Mouse (Mus musculus) cerebellum, postnatal 14 days (tissue): ENCODE results near the gene Art3.

Experiments used
- DNase-seq, 2 experiments: peaks; one replicate each; pipeline ENCODE4 v3.0.0; 2021; ENCODE audit warnings: mixed read lengths in 2 of 2

Gene Art3

DNA sequence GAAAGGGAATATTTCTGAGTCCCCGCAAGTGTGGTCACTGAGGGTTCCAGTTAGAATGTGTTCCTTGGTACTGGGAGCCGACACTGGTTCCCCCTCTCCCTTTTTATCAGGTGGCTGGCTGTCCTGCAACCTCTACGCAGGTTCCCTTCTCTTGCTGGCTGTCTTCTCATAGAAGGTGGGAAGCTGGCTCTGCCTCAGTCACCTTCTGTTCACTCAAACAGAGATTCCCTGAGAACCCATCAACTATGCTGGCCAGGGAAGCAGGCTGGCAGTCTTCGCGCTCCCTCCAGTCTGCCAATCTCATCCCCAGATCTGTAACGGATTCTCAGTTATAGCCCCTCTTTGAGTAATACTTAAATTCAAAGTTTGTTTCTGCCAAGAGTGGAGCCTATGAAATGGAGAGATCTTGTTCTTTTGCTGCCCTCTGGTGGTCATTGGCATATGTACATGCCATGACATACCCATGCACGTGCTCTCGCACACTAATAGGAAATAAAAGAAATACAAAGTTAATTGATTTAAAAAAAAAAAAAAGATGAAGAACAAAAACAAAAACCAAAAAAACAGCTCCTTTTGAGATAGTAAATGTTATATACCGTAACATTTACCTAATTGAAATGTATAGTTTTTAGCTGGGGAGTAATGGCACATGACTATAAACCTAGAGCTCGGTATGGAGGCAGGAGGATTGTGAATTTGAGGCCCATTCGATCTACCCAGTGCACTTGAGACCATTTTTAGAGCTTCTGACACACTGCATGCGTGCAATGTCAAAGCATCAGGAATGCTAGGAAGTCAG is 50.1 kb downstream of the Art3 start:
- DNase-seq: peak; percentile 87 to 90

DNA sequence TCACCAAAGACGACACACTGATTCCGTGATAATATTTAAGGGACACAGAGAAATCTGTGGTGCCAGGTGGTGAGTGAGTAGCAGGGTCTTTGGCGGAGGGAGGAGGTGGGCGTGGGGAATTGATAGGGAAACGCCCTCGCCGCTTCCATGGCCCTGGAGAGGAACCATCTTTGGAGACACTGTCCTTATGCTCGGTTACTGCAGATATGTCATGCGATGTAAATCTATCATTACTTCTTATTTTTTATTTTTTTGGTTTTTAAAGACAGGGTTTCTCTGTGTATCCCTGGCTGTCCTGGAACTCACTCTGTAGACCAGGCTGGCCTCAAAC is 50.7 kb downstream of the Art3 start:
- DNase-seq: no peak

GRCm38 (mm10) chr5:92383747-92384146 is 52.1 kb downstream of the Art3 start:
- DNase-seq: no peak

- DNase-seq: peak; percentile 16 to 44
Measured at GRCm38 (mm10) chr5:92384855-92385254, 53.2 kb downstream of the Art3 start.

DNA sequence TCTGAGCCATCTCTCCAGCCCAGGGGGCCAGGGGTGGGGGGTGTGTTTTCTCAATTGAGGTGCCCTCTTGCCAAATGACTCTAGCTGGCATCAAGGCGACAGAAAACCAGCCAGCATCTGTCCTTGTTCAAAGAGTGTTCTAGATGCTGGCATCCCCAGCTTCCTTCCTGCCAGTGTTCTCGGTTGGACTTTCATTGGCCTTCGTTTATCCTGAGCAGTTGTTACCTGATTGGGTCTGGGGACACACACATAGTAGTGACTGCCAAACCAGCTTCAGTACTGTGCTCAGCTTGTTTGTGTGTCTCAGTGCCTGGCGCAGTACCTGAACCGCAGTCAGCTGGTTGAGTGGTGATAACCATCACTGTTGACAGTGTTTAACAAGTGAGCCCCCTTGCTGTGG is 54.5 kb downstream of the Art3 start:
- no peak for DNase-seq

DNA sequence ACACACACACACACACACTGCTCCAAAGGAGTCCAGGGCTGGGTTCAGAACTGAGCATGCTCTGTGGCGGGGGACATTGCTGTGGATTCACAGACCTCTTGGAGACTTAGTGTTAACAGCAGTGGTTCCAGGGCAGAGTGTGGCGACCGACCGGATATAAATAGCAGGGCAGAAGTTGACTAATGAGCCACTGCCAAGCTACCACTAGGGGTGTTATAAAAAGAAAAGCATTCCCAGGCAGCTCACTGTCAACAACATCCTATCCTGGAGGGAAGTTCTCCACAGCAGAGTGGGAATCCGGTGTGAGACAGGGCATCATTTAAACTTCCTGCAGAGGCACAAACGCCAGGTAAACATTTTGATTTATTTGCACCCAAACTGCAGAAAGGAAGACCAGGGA is 55.0 kb downstream of the Art3 start:
- DNase-seq: no peak

DNA sequence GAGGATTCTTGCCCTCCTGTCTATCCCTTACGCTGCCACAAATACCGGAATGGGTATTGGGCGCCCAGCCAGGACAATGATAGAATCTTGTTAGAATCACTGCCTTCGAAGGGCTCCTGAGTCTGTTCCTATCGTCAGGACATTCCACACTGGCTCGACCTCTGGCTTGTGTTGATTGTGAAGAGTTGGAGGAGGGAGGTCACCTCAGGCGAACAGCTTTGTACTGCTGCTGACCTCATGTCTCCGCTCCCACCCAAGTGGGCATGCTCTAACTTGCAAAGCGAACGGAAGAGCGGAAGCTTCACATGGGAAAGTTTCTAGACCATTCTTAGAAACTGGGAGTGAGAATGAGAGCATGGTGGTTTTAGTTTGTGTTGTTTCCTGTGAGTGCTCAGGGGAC is 55.8 kb downstream of the Art3 start:
- peak; percentile 15 to 43 for DNase-seq

- no peak for DNase-seq
Measured at GRCm38 (mm10) chr5:92389977-92390376, 58.4 kb downstream of the Art3 start.

DNA sequence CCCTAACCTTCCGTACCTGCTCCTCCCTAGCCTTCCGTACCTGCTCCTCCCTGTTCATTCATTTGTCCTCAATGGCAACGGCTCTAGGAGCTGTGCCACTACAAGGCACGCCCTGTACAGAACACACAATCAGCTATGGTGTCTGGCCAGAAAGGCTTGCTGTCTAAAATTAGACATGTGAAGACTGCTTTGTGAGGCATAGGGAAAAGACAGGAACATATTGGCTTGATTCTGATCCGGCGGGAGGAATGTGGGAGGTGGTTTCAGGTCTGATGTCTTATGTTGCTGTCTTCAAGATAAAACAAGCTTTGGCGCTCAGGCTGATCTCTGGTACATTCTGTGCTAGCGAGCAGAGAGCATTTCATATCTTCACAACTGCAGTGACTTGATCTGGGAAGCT is 59.0 kb downstream of the Art3 start:
- DNase-seq: no peak

- no peak for DNase-seq
Measured at GRCm38 (mm10) chr5:92392542-92392941, 60.9 kb downstream of the Art3 start.

DNA sequence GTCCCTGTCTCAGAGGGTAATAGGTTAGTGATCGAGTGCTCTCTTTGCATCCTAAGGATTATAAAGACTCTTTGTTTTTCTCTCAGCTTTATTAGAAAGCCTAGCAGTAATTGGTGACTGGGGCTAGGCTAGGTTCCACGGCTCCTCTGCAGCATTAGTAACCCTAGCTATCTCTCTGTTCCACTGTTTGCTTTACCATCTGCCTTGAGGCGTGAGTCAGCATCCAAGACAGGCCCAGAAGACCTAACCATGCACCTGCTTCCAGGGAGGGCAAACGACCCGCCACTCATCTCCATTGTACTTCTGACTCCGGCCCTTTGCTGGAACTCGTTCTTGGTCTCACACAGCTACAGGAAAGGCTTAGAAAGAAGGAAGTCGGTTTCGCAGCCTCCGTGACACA is 62.2 kb downstream of the Art3 start:
- no peak for DNase-seq

- DNase-seq: no peak
Measured at GRCm38 (mm10) chr5:92395764-92396163, 64.1 kb downstream of the Art3 start.

- no peak for DNase-seq
Measured at GRCm38 (mm10) chr5:92396476-92396875, 64.8 kb downstream of the Art3 start.

DNA sequence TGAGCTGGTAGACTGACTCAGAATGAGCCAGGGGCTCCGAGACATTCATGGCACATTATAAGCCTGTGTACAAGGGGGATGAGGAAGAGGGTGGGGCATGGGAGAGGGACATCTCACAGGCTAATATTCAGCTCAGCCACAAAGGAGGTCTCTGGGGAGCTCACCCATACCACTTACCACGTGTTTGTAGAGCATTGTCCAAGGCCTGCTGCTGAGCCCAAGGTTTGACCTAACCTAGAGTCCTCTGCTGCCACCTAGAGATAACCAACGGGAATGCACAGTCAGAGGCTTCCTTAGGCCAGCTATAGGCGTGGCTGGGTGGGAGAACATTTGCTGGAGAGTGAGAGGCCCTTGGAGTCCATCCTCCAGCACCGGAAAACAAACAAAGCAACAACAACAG is 66.5 kb downstream of the Art3 start:
- DNase-seq: peak; percentile 83 to 91

GRCm38 (mm10) chr5:92402816-92403215 is 71.2 kb downstream of the Art3 start:
- no peak for DNase-seq

GRCm38 (mm10) chr5:92403562-92404399 is 72.2 kb downstream of the Art3 start:
- DNase-seq: no peak

- no peak for DNase-seq
Measured at GRCm38 (mm10) chr5:92404400-92404678, 72.7 kb downstream of the Art3 start.

DNA sequence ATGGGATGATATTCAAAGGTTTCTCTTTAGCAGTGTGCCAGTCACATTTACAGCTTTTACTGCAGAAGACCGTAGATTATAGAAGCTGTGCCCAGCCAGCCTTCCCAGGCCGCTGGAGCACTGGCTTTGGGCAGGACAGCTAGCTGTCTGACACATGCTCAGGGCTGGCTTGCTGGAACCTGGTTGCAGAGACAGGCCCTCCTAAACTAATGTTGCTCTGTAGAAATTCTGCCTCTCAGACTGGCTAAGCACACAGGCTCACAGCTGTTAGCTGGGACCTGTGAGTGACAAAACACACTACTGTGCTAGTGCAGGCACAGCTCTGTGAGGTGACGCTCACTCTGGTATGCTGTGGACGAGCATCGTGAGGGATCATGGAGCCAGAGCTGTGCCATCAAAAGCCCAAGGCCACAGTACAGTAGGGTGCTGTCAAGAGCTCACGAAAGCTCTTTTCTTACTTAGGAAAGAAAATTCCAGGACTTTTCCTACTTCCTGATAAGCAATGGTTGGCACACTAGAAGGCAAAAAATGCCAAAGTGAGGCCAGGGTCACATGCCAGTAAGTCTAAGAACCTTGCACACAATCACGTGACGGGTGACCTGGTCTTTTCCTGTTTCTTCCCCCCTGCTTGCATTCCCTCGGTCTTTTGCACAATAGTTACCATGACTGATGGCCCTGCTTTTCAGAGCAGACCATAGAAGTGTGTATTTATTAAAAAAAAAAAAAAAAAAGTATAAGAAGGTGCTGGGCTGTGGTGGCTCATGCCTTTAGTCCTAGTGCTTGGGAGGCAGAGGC is 77.9 kb downstream of the Art3 start:
- no peak for DNase-seq

DNA sequence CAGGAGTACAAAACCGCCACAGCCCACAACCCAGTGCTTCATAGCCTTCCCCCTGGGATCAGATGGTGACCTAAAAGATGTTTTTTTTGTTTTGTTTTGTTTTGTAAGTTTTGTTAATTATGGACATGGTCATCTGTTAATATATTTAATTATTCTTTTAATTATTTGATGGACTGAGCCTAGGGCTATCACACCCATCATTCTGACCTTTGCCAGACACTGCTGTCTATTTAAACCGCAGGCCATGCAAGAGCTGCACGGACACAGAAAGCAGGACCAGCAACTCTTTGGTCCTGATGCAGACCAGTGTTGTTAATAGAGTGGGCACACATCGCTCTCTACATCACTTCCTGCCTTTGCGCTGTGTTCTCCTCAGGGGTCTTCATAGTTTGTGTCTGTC is 78.9 kb downstream of the Art3 start:
- DNase-seq: no peak

DNA sequence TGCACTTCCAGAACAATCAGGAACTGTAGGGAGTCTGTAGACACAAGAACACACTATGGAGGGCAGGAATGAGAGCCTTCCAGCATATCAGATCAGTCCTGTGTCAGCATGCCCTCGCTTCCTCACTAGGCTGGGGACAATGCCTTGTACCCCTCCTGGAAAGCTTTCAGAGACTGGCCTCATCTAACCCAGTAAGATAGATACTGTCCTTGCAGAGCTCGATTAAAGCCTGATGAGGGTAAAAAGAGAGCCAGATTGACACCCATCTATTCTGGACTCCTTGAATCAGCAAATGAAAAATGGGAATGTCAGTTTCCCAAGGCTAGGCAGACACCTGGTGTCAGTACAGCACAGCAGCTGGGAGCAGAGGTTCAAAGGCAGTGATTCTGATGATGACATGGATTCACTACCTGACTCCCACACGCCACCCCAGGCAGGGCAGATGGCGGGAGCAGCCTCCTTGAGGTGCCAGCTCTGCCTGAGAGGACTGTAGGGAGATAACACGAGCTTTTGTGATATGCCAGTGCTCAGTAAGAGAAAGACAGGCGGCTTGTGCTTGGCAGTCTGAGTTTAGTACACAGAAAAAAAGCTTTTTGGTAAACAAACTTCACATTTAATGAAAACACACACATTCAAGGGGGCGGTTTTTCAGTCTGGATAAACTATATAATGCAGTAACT is 80.0 kb downstream of the Art3 start:
- DNase-seq: no peak

GRCm38 (mm10) chr5:92413271-92413981 is 81.8 kb downstream of the Art3 start:
- no peak for DNase-seq

DNA sequence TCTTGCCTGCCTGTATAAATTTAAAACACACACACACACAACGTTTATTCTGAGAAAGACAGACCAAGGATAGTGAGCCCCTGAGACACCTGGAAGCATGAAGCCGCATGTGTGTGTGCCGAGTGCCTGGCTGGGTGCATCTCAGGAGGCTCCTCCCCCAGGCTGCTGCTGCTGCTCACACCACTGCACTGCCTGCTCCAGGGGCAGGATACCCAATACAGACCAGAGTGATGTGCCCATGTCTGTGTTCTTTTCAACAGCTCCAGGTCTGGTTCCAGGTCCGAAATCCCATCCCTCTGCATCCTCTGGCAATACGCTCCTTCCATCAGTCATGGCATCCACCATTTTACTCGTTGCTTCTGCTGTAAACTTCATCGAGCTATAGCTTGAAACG is 82.4 kb downstream of the Art3 start:
- DNase-seq: no peak

DNA sequence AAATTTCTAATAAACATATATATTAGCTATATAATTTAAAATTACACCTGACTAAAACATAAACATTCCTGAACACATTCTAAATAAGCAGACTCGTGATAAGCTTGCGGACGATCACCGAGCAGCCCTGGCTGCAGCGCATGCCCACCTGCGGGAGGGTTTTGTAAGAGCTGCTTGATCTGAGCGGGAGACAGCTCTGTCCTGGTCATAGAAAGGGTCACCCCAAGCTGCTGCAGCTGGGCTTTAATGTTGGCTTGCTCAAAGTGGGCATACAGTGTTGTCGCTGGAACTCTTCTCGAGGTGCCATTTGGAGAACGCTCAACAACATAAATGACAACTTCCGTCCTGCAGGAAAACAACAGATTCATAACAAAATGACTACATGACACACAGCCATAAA is 92.5 kb downstream of the Art3 start:
- no peak for DNase-seq
